Mouse (Mus musculus): ENCODE data around the gene Haao.
A peak's percentile ranks its signal among the peaks of the same experiment; 100 is the strongest.
"Not testable (repeated sequence)": the region's sequence is repeated elsewhere in the genome, so short reads cannot be mapped to it uniquely, and the experiment has no call there.

The Haao gene

DNA sequence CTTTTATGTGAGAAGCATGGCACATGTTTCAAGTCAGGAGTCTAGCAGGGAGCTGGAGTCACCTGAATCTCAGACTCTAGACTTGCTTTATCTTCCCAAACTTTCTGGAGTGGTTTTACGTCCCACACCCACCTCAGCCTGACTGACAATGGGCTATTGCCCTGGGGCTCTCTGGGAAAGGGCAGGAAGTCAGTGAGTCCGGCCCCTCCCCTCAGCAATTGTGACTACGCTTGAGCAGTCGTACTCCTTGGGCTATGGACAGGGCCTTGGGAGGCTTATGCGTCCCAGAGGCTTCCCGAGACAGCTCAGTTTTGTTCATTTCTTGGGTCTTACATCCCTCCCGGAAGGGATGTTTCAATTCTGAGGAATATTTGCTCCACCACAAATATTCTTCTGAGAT, 17.6 kb upstream of the Haao start:
- DNase-seq (ENCODE audit: low spot score) = no peak

DNA sequence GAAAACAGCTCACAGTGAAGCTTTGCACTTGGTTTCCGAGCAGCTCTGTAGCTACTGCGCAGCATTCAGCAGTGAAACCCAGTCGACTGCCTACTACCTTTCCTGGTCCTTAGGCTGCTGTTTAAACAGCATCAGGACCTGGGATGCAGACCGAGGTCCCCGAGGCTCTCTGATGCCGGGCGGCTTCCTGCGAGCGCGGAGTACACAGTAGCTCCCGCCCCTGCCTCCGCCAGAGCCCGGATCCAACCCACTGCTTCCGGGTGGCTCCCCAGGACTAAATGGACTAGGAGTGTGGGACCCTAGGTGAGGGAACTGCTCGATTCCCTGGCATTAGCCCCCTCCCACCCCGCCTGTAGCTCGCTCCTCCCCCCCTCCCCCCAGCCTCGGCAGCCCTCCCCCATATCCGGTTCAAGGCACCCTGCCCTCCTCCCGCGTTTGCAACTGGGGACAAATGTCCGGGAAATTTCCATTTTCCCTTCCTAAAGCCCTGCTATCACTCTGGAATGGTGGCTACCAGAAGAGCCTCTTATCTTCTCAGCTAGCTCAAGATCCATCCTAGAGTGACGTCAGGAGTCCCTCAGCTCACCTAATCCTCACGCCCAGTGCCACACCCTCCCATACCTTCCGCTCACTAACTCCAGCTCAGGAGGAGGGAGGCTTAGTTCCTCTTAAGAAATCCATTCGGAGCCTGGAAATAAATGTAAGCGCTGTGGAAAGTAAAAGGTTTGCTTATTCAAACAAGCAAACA, 14.5 kb upstream of the Haao start:
- DNase-seq (ENCODE audit: low spot score) = peak; percentile 69

DNA sequence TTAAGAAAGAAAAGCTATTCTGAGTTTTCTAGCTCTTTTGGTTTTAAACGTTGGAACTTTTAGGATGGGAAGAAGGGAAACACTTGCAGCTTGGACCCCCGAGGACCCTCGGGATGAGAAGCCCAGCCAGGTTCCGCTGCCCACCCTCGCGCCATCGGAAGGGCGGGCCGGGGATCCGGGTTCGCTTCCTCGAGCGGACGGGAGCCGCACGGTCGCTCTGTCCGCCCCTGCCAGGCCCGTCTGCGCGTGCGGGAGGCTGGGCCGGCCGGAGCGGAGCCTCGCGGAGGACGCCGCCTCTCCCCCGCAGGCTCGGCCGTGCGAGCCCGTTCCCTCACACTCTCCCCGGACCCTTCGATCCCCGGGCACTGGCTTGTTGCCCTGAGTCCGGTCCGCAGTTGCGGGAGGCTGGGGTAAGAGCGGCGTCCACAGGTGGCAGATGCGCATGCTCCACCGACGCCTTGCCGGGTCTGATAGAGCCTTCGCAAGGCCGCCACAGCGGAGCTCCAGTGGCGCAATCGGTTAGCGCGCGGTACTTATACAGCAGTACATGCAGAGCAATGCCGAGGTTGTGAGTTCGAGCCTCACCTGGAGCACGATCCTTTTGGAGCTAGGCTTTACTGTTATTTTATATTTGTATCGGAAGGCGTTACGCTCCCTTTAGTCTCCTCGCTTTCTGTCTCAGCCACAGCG, 13.8 kb upstream of the Haao start:
- peak; percentile 96 for DNase-seq (ENCODE audit: low spot score)

DNA sequence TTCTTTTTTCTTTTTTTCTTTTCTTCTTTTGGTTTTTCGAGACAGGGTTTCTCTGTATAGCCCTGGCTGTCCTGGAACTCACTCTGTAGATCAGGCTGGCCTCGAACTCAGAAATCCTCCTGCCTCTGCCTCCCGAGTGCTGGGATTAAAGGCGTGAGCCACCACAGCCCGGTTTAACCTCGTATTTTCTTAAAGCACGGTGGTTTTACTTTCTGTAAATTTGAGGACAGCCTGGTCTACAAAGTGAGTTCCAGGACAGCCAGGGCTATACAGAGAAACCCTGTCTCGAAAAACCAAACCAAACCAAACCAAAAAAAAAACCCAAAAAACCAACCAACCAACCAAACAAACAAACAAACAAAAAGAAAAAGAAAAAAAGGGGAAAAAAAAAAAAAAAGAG, 13.2 kb upstream of the Haao start:
- not testable (repeated sequence) for DNase-seq (ENCODE audit: low spot score)

DNA sequence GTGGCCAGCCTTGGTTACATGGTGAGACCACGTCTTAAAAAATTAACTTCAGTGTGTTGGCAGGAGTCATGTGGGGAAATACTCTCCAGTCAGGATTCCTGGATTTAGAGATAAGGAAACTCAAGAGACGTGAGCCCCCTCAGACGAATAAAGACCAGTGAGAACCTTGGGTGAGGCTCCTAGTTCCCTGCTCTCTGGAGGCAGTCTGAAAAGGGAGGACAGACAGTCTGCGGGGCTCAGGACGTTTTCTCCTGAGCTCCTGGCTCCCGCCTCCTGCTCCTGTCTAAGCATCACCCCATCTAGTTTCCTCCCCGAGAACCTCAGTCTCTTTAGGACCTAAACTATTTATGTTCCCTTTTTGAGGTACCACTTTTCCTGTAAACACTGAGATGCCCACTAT, 12.5 kb upstream of the Haao start:
- DNase-seq (ENCODE audit: low spot score) = no peak

DNA sequence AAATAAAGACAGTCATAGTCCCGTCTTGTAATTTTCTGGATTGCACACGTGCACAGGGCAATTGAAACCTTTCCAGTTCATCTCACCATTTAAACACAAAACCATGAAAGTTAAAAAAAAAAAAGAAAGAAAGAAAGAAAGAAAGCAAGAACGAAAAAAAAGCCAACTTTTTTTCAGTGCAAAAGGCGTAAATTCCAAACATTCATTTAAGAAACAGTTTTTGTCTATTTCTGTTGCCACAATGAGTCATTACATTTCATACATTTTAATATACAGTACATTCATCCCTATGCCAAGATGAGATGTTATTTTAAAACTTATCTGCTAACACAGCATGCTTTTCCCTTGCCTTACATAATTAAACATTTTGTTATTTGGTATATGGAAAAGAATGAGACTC, 11.9 kb upstream of the Haao start:
- DNase-seq (ENCODE audit: low spot score) = no peak

DNA sequence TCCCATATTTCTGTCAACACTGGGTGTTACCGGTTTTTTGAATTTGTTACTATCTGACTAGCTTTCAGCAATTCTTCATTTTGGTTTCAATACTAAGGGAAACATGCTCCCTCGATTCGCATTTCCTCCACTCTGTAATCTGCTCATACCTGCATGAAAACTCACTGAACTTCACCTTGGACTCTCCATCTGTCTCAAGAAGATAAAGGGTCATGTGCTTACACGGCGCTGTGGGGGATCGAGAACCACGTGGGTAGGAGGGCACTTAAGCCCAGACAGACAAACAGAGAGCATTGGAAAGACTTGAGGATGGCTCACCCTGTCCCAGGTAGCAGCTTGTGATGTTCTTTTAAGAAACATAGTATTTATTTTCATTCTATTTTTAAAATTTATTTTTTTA, 10.7 kb upstream of the Haao start:
- no peak for DNase-seq (ENCODE audit: low spot score)

DNA sequence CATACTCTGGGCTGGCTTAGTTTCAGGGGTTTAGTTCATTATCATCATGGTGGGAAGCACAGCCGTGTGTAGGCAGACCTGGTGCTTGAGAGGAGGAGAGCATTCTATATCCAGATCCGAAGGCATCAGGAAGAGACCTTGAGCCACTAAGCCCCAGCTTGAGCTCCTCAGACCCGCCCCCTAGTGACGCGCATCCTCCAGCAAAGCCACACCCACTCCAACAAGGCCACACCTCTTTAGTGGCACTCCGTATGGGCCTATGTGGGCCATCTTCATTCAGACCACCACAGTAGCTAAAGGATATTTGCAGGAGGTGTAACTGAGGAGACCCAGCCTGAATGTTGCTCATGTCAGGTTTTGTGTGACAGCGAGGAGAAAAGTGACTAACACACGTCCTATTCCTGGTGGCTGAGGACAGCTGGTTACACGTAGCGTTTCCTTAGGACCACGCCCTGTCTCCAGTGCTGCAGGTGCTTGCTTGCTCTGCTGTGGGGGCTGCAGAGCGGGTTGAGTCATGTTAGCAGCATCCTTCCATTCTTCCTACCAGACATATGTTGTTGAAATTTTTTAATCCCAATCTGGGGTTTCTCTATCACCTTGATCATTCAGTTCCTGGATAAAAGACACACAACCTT, 6.6 kb upstream of the Haao start:
- DNase-seq (ENCODE audit: low spot score) = peak; percentile 53

DNA sequence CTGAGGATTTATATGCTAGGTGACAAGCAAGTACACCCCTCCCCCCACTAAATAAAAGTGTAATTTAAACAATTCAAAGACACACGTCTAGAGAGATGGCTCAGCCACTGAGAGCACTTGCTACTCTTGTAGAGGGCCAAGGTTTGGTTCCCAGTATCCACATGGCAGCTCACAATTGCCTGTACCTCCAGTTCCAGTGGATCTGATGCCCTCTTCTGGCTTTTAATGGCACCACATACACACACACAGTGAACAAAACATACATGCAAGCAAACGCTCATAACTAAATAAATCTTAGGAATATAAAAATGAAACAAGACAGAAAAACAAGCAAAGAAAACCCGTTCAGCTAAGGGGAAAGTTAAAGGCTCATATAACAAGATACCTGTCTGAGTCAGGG, 6.1 kb upstream of the Haao start:
- no peak for DNase-seq (ENCODE audit: low spot score)

DNA sequence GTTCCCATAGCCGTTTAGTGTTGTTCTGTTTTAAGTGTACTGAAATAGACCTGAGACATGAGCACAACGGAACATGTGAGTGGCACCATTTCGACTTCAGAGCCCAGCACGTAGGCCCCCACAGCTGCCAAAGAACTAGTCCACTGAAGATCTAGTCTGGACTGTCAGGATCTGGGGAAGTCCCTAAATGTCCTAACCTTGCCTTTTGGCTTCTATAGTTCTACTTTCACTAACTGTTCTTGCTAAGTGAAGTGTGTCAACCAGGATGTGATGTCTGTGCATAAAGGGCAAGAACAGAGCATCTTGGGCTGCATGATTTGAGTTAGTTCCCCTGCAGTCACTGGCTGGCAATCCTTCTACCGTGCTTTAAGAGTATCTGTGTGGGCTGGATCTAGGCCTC, 3.1 kb upstream of the Haao start:
- DNase-seq (ENCODE audit: low spot score) = no peak

DNA sequence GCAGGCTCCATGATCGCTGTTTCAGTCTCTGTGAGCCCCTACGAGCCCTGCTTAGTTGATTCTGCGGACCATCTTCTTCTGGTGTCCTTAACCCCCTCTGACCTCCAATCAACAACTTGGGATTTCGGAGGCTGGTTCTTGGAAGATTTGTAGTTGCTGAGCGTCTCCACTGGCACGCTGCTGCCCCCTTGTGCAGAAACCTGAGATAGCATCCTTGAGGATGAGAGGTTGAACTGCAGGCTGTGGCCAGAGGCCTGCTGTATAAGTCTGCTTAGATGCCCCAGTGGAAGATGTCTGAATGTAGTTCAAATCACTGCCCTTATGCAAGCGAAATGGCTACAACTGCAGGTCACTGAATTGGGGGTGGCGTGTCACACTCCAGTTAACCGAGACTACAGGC, 2.7 kb upstream of the Haao start:
- DNase-seq (ENCODE audit: low spot score) = peak; percentile 96

DNA sequence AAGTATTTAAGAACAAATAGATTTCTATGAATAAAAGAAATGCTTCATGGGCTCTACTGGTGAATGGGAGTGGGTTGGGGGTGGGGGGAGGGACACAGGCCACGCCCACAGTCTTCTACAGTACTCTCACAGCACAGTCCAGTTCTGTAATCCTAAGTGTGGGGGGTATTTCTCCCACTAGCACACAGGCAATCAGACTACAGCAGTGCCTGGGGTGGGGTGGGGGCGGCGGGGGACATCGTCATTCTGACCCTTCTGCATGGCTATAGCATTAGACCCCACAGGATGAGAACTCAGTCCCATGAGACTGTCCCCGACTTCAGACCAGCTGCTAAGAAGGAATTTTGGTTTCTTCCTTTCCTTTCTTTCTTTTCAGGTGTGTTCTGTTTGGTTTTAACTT, 2.0 kb upstream of the Haao start:
- DNase-seq (ENCODE audit: low spot score) = no peak

DNA sequence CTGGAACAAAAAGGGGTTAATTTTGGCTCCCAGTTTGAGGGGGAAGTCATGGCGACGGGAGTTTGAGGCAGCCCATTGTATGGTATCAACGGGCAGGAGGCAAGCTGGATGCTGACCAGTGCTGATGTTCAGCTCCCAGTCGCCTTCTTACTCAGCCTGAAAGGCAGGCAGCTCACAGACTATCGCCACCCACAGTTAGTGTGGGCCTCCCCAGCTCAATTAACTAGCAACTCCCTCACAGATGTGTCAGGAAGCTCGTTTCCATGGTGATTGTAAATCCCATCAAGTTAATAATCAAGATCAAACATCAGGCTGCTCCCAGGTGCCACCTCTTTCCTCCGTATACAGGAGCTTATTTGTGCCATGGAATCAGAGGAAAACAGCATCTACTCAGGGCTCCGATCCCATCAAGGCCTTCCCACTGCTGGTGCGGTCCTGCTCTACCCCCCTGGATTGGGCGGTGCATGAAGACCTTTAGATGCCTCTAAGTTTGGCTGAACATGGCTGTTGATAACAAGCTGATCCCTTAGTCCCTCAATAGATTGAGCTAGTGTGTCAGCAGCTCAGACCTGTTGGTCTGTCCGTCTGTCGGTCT, 1.4 kb upstream of the Haao start:
- no peak for DNase-seq (ENCODE audit: low spot score)

DNA sequence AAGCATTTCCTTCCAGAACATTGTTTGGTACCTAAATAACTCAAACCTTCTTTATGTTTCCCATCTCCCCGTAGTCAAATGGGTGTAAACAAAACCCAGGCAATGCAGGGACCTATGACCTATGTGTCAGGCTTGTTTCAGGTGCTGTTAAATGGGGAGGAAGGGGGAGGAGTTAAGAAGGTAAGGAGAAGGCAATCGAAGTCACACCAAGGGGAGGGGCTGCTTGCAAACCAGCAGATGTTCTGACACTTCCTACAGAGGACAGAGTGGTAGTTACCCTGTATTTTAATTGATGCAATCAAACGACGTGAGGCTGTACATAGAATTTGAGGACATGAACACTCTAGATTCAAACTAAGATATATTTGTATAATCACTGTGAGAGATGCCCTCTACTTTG, 719 bp upstream of the Haao start:
- DNase-seq (ENCODE audit: low spot score) = no peak

DNA sequence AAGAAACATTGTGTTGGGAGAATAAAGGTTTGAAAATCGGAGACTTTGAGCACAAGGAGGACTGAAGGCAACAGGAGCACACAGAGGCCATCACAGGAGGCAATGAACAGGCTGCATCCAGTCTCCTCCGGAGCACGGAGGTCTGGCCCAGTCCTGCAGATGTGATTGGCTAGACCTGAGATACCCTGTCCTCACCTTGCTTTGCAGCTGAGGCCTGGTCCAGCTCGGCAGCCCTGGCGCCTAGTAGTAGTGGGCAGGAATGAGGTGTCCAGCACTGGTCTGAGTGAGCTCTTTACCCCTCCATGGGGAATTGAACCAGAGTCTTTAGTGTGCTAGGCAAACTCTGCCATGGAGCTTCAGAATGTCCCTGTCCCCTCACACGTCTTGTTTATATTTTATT, 663 bp downstream of the Haao start:
- DNase-seq (ENCODE audit: low spot score) = no peak

DNA sequence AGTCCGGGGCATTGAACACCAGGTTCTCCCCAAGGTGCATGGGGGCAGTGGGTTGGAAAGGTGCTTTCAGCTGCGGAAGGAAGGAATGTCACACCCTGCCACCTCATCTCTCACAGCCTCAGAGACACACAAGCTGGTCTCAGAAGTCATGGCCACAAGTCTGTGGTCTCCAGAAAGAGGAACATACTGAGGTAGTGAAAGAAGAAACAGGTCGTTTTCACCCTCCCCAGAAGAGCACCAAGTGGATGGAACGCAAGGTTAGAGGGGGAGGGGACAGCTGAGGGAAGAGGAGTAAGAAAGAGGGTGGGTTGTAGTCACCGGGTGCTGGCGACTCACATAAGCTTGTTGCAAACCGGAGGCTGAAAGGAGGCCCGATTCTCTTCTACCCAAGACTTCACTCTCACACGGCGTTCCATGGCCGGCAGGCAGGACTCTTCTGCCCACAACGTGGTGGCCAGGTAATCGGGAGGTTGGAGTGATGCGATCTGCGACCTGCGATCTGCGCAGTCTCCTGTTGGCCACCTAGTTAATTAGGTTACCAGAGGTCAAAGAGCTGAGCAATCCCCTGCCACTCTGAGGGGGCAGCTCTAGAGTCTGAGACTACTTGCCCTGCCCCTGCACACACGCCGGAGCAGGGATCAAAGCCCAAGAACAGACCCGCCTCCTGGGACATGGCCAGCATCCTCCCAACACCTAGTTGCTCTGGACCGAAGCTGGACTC, 1.3 kb downstream of the Haao start:
- DNase-seq (ENCODE audit: low spot score) = no peak

DNA sequence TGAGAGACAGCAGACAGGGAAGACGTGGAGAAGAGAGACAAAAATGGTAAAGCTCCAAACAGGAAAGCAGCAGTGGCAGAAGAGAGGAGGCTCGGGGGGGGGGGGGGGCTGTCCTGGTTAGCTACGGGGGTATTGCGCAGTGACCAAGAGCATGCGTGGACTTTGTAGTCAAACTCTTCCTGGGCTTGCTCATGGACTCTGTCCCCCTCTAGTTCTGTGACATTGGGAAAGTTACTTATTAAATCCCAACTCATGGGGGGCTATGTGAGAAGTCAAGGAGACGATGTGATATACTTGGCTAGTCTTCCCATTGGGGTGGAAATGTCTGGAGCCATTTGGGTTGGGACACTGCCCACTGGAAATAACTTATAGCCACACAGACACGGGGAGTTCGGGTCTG, 2.2 kb downstream of the Haao start:
- DNase-seq (ENCODE audit: low spot score) = no peak

DNA sequence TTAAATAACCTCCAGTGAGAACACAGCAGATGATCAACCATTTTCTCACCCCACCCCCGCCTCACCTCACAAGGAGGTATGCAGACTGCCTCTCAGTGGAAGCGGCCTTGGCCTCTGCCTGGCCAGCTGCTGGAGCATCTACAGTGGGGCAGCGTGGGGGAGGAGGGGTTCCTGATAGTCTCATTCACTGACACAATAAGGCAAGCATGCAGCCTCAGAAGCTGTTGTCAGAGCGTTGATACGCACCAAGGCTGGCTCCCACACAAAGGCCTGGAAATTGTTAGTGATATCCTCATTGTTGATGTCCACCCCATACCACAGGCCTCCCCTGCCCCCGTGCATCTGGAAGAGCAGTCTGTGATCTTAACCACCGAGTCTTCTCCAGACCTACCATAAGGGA, 4.0 kb downstream of the Haao start:
- no peak for DNase-seq (ENCODE audit: low spot score)

DNA sequence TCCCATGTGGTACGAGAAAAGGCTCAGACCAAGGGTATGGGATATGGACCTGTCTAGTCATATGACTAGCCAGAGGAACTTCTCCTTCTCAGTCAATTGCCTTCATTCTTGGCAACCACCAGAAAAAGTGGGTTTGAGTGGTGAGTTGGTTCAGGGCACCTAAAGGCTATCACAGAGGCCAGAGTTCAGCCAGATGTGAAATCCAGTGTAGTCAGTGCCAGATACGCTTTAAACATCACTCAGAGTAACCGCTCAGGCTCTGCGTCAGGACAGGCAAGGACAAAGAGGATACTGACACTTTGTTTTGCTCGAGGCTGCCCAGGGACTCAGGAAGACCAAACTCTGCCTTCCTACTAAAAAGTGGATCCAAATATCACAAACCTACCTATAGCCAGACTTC, 6.8 kb downstream of the Haao start:
- no peak for DNase-seq (ENCODE audit: low spot score)

DNA sequence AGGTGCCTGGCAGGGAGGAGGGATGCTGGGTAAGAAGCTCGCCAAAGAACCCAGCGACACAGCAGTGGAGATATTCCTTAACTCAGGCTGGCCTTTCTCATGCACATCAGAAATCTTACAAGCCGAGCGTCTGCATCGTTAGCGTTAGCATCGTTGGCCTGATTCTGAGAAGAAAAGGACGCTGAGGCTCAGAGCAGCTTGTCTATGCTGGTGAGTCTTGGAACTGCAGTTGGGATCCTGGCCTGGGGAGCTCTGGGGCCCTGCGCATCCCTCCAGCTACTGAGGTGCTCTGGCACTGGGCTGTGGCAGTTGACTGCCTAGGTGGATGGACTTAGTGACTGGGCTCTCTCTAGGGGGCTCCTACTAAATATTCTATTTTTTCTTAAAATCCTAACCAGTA, 8.6 kb downstream of the Haao start:
- no peak for DNase-seq (ENCODE audit: low spot score)

DNA sequence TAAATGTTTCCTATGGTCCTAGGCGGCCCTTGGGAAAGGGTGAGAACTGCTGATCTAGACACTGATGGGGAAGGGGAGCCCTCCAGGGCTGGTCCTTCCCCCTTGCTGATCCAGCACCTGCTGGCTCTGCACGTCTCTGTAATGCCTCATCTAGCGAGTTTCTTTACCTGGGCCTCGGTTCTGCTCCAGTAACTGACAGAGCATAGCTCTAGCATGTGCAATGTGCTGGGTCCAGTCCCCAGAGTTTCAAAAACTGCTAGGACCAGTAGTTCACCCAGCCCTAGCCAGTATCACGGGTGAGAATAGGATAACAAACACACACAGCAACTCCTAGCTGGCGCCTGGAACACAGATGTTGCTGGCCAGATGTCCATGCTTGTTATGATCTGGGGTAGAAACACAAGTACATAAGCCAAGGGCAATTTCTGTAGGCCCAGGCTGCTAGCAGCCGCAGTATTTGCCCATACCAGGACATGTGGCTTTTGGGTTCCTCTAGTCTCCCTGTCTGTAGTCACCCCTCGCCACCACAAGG, 10.0 kb downstream of the Haao start:
- no peak for DNase-seq (ENCODE audit: low spot score)

DNA sequence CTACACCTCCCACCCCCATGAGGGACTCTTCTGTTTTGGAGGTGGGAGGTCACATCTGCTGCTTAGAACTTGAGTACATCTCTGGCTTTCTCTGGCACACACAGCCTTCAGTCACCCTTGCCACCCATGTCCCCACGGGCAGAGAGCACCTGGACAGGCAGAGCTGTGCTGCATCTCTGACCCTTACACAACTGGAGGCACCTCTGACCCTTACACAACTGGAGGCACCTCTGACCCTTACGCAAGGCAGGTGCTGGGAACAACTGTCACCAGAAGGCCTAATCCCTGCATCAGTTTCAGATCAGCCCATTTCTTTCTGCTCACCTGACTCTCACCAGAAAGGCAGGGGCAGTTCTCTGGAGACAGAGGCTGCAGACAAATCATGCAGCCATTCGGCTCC, 11.7 kb downstream of the Haao start:
- no peak for DNase-seq (ENCODE audit: low spot score)

All from embryo, embryonic 10.5 days (tissue).